Mouse (Mus musculus): Measurements from ENCODE around the gene Rsph3b. TPM values are rescaled to one million over a fixed set of nuclear protein-coding genes. Genes with fewer than 3 reads are reported as not detected.

Rsph3b gene
- polyA plus RNA-seq, 1 experiment, result 37.9 TPM

- peaks cover 10% of the 10 kb centered on the region; the same call in 1 of the 2 replicates for H3K4me1 ChIP-seq (ENCODE audit: control insufficient read depth, insufficient read depth, low read length)
- H3K36me3 ChIP-seq (ENCODE audit: control insufficient read depth, insufficient read depth, low read length), result no peaks in the 10 kb centered on the region
- 16% methylated on average over 28 of the region's 28 CpGs for WGBS
- peak overlapping the region; percentile 85 for H3K27ac ChIP-seq (ENCODE audit: insufficient read depth, low read depth, low read length)
- no peaks in the 10 kb centered on the region for H3K27me3 ChIP-seq (replicated peaks; ENCODE audit: control insufficient read depth, insufficient read depth, low read length)
- peak; percentile 91 for DNase-seq
- TF ChIP-seq CTCF (conservative IDR thresholded peaks at IDR 0.05; ENCODE audit: insufficient read depth, insufficient read length, low read depth, low read length) (no peak), POLR2A (IDR thresholded peaks at IDR 0.05; ENCODE audit: low read depth, low read length) (no peak)
- H3K4me3 ChIP-seq (ENCODE audit: insufficient read depth, low read depth, low read length), result peak overlapping the region; percentile 25
Measured at GRCm38 (mm10) chr17:6861181-6862039, 87.1 kb downstream of the Rsph3b start.

GRCm38 (mm10) chr17:6860491-6860897, 88.0 kb downstream of the Rsph3b start:
- peaks cover 10% of the 10 kb centered on the region; the same call in 1 of the 2 replicates for H3K4me1 ChIP-seq (ENCODE audit: control insufficient read depth, insufficient read depth, low read length)
- 31% methylated on average over 12 of the region's 12 CpGs for WGBS
- no peaks in the 10 kb centered on the region for H3K36me3 ChIP-seq (ENCODE audit: control insufficient read depth, insufficient read depth, low read length)
- no peak for TF ChIP-seq POLR2A (IDR thresholded peaks at IDR 0.05; ENCODE audit: low read depth, low read length)
- TF ChIP-seq CTCF (conservative IDR thresholded peaks at IDR 0.05; ENCODE audit: insufficient read depth, insufficient read length, low read depth, low read length), result no peak
- H3K27ac ChIP-seq (ENCODE audit: insufficient read depth, low read depth, low read length), result peak overlapping the region; percentile 74
- DNase-seq, result peak; percentile 66
- H3K4me3 ChIP-seq (ENCODE audit: insufficient read depth, low read depth, low read length), result no peak overlapping the region
- no peaks in the 10 kb centered on the region for H3K27me3 ChIP-seq (replicated peaks; ENCODE audit: control insufficient read depth, insufficient read depth, low read length)

- peaks cover 10% of the 10 kb centered on the region; the same call in 1 of the 2 replicates for H3K4me1 ChIP-seq (ENCODE audit: control insufficient read depth, insufficient read depth, low read length)
- no peaks in the 10 kb centered on the region for H3K36me3 ChIP-seq (ENCODE audit: control insufficient read depth, insufficient read depth, low read length)
- TF ChIP-seq CTCF (conservative IDR thresholded peaks at IDR 0.05; ENCODE audit: insufficient read depth, insufficient read length, low read depth, low read length) (no peak), POLR2A (IDR thresholded peaks at IDR 0.05; ENCODE audit: low read depth, low read length) (no peak)
- DNase-seq, result no peak
- H3K27ac ChIP-seq (ENCODE audit: insufficient read depth, low read depth, low read length), result peak overlapping the region; percentile 74; the same call in 1 of the 2 replicates
- no peak overlapping the region for H3K4me3 ChIP-seq (ENCODE audit: insufficient read depth, low read depth, low read length)
- no peaks in the 10 kb centered on the region for H3K27me3 ChIP-seq (replicated peaks; ENCODE audit: control insufficient read depth, insufficient read depth, low read length)
- 47% methylated on average over 4 of the region's 4 CpGs for WGBS
Measured at GRCm38 (mm10) chr17:6860067-6860466, 88.4 kb downstream of the Rsph3b start.

Other genes with a start within 250 kb of the Rsph3b start
- gene Ezr, start 165.9 kb downstream of the Rsph3b start, polyA plus RNA-seq (2012; rRNA removed), result 129 and 152 TPM in 2 replicates
- 19.7 and 20.5 TPM in 2 replicates for gene Tagap1, start 12.5 kb upstream of the Rsph3b start, polyA plus RNA-seq (2012; rRNA removed)
- gene Rnaset2b, start 22.0 kb upstream of the Rsph3b start, polyA plus RNA-seq (2012; rRNA removed), result 352 and 496 TPM in 2 replicates
- 1.8 and 4.4 TPM in 2 replicates for gene Gm49721, start 30.2 kb upstream of the Rsph3b start, polyA plus RNA-seq (2012; rRNA removed)
- gene Gm1604a, start 76.9 kb upstream of the Rsph3b start, polyA plus RNA-seq (2012; rRNA removed), result 0.14 and 0.30 TPM in 2 replicates
- gene Rps6ka2, start 221.4 kb upstream of the Rsph3b start, polyA plus RNA-seq (2012; rRNA removed), result 5.3 and 5.5 TPM in 2 replicates

Measured in kidney, adult 2 months (tissue).